Mouse (Mus musculus) embryonic facial prominence, embryonic 10.5 days (tissue): ENCODE data around the gene Chrdl1. TPM values are rescaled to one million over a fixed set of nuclear protein-coding genes. Genes with fewer than 3 reads are reported as not detected.

Source experiments
- DNase-seq: peaks from one replicate; pipeline ENCODE4 v3.0.0-alpha.2; 2017; ENCODE audit warnings: low spot score
- H3K27ac ChIP-seq: fragments of 300-500 bp; sonication (generic); replicated peaks from 2 replicates; pipeline ENCODE4 v1.5.1; 2016; ENCODE audit warnings: mild to moderate bottlenecking
- H3K27me3 ChIP-seq: fragments of 300-500 bp; sonication (generic); replicated peaks from 2 replicates; pipeline ENCODE4 v1.6.1; 2016; ENCODE audit warnings: low read depth, mild to moderate bottlenecking; ENCODE audit not compliant: poor library complexity, severe bottlenecking
- H3K36me3 ChIP-seq: fragments of 300-500 bp; sonication (generic); replicated peaks from 2 replicates; pipeline ENCODE4 v1.6.1; 2016; ENCODE audit warnings: mild to moderate bottlenecking, moderate library complexity
- H3K4me1 ChIP-seq: fragments of 300-500 bp; sonication (generic); 2 replicates; pipeline ENCODE4 v1.6.1; 2016
- H3K4me3 ChIP-seq: fragments of 300-500 bp; sonication (generic); 2 replicates; pipeline ENCODE4 v1.5.1; 2016; ENCODE audit warnings: mild to moderate bottlenecking, moderate library complexity
- H3K9me3 ChIP-seq: fragments of 300-500 bp; sonication (generic); 2 replicates; pipeline ENCODE4 v1.6.1; 2016; ENCODE audit warnings: mild to moderate bottlenecking
- WGBS: fragments of 180-500 bp; shearing (Covaris S2); methylation state at CpG from one replicate; pipeline ENCODE4 v1.1.7; 2016; 5-methylcytosine and 5-hydroxymethylcytosine counted together
- polyA plus RNA-seq: library from polyadenylated mRNA; unstranded; fragments of >200 nt; fragmentation: Nextera tagmentation; extraction: Ambion mirVana; gene quantifications from 2 replicates; pipeline ENCODE4 v1.2.1, GENCODE M21; 2016

Chrdl1 gene
- polyA plus RNA-seq, 1 experiment from 2014 or later, result 4.8 TPM

DNA sequence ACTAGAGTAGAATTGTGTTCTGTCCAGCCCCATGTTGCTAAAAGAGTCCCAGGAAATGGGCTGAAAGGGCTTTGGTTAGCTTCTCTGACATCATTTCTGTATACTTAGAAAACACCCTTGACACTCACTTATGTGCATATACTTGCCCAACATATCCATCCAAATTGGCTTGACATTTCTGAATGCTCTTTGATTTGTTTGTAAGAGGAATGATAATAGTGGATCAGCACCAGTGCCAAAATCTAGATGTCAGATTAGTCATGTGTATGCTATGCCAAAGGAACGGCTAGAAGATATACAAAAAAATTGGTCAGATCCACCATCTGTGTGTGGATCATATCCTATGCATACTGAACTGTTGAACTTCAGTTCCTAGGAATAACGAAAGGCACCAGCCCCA, 99.3 kb downstream of the Chrdl1 start:
- H3K27ac ChIP-seq, result no peak overlapping the region
- H3K9me3 ChIP-seq, result no peaks in the 10 kb centered on the region
- no peak for DNase-seq
- no peaks in the 10 kb centered on the region for H3K36me3 ChIP-seq
- H3K4me1 ChIP-seq, result no peaks in the 10 kb centered on the region
- peaks cover 85% of the 10 kb centered on the region for H3K27me3 ChIP-seq
- 86% methylated on average over 2 of the region's 2 CpGs for WGBS
- no peak overlapping the region for H3K4me3 ChIP-seq

DNA sequence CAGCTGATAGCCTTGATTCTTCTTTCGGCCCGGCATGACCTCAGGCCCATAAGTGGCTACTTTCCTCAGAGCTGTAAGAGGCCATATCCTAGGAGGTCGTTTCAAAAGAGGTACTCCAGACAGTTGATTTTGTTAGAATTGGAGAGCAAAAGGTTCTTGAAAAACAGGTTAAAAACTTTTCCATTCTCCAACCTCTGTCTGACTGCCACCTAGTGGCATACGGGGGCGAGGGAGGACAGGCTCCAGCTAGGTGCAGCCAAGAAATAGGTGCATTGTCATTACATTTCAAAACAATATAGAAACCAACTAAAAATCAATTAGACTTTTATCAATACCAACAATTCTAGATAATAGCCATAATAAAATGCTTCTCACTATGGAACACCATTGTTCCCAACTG, 118.9 kb downstream of the Chrdl1 start:
- H3K4me1 ChIP-seq, result no peaks in the 10 kb centered on the region
- 35% methylated on average over 5 of the region's 5 CpGs for WGBS
- H3K4me3 ChIP-seq, result no peak overlapping the region
- no peak overlapping the region for H3K27ac ChIP-seq
- H3K27me3 ChIP-seq, result peaks cover 33% of the 10 kb centered on the region
- peak; percentile 8 for DNase-seq
- H3K36me3 ChIP-seq, result no peaks in the 10 kb centered on the region
- no peaks in the 10 kb centered on the region for H3K9me3 ChIP-seq

DNA sequence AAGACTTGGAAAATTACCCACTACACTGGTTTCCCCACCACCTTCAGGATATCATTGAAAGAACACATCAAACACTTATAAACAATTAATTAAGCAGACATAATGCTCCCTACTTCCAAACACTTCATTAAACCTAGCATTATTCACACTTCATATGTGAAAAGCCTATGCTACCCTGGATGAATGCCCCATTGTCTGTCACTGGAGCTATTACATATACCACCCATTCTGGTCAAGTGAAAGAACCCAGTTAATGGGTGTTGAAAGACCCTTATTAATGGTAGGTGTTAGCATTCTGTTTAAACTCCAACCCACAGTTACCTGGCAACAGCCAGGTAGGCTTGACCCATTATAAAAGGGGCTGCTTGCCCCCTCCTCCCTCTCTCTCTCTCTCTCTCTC, 143.4 kb downstream of the Chrdl1 start:
- Histone ChIP-seq H3K9me3 (no peaks in the 10 kb centered on the region), H3K27me3 (peaks cover 9% of the 10 kb centered on the region), H3K4me1 (no peaks in the 10 kb centered on the region), H3K4me3 (no peak overlapping the region), H3K27ac (no peak overlapping the region), H3K36me3 (no peaks in the 10 kb centered on the region)
- no peak for DNase-seq

Other genes with a start within 250 kb of the Chrdl1 start
- gene Pak3, start 124.3 kb upstream of the Chrdl1 start, polyA plus RNA-seq, result 17.4 and 17.6 TPM in 2 replicates